Mouse (Mus musculus) induced T-regulatory cell, adult 2 months (primary cell): ENCODE measurements around the gene Gm10837.

Experiments used
- DNase-seq: peaks from one replicate; pipeline ENCODE4 v3.0.0-alpha.2; 2012; ENCODE audit warnings: low read depth

Gm10837 gene

GRCm38 (mm10) chr14:122479461-122480109 is 10.8 kb upstream of the Gm10837 start:
- no peak for DNase-seq

- no peak for DNase-seq
These were observed 10.0 kb upstream of the Gm10837 start for GRCm38 (mm10) chr14:122480355-122480754.

GRCm38 (mm10) chr14:122481181-122481580 is 9.2 kb upstream of the Gm10837 start:
- no peak for DNase-seq

DNA sequence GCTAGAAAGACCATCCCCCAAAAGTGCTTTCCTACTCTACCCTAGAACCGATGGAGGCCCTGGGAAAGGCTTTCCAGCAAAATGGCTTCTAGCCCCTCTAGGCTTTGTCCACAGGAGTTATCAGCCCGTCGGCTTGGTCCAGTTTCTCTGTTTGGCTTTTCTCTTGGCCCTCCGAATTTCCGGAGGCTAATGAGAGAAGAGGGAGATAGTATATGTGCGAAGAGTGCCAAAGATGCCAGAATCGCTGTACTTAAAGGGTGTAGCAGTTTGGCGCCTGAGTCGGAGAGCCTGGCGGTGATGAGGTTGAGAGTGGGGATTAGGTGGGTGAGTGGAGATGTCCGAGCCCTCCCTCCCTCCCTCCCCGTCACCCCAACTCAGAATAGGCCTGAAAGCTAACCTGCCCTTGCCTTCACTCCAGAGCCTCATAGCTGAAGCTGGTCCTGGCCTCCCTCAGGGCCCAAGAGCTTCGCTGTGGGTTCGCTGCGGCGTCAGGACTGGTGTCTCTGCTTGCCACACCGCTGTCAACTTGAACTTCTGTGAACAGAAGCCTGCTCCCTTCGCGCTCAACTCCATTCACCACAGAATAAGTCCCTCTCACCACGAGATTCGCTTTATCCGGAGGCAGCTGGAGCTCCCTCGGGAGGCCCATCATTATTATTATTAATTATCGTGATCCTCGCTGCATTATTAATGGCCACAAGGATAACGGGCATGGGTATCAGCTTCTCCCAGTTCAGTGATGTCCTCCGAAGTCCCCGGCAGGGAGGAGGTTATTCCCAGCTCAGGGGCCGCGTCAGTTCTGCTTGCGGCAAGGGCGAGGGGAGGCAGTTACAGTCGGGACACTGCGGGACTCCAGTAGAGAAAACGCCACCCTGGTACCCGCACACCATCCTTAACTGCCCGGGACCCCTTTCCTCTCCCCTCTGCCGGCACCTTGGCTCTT is 8.0 kb upstream of the Gm10837 start:
- peak; percentile 9 for DNase-seq

DNA sequence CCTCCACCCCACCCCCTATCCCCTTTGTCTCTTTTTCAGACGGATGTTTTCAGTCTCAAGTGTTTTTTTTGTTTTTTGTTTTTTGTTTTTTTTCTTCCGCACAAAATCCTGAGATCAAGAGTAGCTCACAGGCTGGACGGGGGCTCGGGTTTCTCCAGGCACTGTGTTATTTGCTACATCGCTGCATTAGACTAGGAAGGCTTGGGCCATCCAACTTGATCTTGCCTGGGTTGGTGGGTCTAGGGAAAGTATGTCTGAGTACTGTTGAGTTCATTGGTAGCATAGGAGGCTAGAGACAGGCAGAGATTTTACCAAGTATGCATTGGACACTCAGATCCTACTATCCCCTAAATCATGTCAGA is 7.4 kb upstream of the Gm10837 start:
- DNase-seq, result no peak

DNA sequence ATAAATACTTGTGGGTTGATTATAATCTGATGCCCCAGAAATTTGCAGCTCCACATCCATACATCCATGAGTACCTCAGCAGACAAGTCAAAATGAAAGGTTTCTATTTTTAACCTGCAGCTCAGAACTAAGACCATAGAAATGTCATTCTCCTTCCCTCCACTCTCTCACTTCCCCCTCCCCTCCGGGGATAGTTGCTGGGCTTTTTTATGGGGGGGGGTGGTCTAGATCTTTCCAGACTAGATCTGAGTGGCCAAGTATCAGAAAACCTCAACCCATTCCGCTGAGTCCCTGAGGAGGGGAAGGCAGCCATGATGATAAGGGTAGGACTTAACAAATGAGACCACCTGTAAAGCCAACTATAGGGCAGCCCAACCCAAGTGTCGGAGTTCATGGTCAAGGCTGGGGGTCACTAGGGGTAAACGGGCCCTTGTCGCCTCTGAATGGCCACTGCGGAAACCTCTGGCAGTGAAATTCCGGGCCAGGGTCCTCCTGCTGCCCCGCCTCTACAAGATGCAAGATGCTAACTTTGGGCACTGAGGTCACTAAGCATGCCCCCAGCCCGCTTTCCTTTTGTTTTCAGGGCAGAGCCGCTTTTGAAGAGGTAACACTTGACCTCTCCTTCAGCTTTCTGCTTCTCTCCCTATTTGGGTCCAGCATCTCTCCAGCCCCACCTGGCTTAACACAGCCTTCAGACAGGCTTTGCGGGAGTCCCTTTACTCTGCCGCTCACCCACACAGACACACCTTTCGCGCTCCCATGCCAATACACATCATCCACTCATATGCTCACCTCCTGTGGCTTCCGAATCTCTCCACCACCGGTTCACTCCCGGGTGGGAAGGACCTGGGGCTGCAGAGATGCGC is 6.6 kb upstream of the Gm10837 start:
- DNase-seq, result no peak

DNA sequence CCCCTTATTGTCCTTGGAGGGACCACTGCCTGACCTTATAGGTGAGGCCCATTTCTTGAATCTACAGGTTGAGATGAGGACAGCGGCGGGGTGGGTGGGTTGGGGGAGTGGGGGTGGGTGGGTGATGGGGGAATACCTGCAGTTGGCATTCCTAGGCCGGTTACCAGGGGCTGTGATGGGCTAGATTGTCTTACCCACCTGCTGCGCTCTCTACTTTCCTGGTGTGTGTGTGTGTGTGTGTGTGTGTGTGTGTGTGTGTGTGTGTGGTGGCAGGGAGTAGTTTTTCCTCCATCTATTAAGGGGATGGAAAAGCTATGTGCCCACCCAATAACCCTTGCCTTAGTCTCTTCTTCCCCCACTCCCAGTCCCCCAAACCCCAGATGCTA is 5.9 kb upstream of the Gm10837 start:
- no peak for DNase-seq

DNA sequence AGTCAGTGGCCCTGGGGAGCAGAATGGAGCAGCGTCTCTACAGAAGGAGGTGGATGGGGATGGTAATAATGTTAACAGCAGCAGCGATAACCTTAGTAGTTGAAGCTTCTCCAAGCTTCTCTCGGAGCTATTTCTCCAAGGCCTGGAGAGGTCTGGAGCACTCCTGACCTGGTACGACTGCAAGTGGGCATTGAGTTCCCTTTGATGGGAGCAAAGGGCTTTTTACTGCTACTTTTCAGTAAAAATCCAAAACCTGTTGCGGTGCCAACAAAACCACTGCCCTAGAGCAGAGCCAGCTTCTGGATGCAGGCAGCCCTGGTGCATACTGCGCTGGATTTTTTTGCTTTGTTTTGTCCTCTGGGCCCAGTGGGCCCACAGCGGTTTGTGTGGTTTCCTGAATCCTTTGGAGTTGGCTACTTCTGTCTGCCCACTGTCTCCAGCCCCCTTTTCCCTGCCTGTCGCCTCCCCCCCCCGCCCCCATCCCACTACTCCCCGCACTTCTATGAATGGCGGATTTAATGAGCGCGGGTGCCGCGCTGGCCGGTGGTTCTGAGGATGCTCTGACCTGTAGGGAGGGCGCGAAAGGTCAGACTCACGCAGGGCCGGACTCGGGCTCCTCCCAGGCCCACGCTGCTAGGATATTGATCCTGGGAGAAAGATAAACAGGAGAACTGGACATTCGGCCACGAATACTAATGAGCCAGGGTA is 5.4 kb upstream of the Gm10837 start:
- no peak for DNase-seq

DNA sequence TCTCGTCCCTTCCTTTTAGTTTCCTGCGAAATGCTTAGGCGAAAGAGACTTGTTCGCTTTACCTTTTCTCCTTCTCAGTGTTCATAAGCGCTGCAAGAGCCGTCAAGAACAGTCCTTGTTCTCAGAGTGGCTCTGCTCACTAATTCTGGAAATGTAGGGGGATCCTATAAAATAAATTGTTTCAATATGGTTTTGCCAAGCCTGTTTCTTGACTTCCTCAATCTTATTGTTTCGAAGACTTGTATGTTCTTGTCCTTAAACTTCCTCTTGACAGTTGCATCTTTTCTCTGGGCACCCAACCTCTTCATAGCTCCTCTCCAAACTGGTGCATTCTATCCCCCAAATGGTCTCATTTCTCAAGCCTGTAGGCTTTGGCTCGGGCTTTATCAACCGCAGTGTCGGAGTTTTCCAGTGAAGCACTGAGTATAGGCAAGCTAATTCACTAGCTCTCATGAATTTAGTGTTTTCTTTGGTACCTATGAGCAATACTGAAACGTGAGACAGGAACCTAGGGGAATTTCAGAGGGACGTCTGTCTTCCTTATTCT is 4.7 kb upstream of the Gm10837 start:
- DNase-seq, result peak; percentile 7

DNA sequence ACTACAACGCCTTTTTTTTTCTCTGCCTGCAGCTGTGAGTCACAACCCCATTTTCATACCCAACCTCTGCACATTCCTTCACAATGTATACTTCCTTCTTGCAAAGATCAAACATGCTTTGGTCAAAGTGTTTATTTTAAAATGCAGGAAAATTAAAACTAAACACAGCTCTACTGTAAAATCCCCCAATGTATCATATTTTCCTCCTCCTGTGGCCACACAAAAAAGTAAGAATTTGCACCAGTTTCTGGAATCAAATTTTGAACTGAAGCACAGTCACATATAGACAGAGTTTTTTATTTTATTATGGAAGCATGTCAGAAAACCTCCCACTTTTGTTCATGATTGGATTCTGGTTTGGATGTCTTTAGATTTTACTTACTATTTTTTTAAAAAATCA is 3.8 kb upstream of the Gm10837 start:
- peak; percentile 2 for DNase-seq

DNA sequence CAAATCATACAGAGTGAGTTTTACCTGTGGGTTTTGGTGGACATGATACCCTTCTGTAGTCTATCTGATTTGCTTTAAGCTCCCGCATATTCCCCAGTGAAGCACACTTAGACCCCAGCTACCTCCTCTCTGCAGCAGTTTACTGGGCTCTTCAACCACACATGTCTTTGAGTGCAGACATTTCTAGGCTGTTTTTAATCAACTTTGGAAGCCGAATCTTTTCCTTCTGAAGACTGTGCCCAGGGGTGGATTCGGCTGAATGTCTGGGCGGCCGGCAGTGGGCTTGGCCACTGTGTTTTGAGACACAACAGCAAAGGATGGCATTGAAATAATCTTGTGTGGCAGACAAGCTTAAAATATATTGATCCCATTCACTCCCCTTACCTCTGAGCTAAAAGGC is 3.0 kb upstream of the Gm10837 start:
- no peak for DNase-seq

GRCm38 (mm10) chr14:122489041-122489440 is 1.3 kb upstream of the Gm10837 start:
- peak; percentile 34 for DNase-seq

- DNase-seq, result peak; percentile 21
These were observed 536 bp upstream of the Gm10837 start for GRCm38 (mm10) chr14:122489686-122490414.

DNA sequence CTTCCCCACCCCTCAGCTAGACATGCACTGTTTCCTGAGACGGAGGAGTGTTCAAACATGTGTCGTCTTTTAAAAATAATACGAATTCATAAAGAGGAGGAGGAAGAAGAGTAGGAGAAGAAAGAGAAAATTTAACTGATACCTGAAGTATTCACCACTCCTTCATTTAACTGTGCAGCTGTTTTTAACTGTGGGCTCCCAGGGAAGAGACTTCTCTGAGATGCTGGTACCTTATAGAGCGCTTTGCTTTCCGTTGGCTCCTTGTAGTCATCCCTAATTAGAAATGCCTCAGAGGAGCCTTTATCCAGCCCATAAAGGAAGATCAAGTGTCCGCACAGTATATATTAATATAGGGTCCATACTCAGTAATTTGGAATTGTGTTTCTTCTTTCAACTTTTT is 1.1 kb downstream of the Gm10837 start:
- DNase-seq, result peak; percentile 1

GRCm38 (mm10) chr14:122492015-122492414 is 1.6 kb downstream of the Gm10837 start:
- DNase-seq, result no peak

DNA sequence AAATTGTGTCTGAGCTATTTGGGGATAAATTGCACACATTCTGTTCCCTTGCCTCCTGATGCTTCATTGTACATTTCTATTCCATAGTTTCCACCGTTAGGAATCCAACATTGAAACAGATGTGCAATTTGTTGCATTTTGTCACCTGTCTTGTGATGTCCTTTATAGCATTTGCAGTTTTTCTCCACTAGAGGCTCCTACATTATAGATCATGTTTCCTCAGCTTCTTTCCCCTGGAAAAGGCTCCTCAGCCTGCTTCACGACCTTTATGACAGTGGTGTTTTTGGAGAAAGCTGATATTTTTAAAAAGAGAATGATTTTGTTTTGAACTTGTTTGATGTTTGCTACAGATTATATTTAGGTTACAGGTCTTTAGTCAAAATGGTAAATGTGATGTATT is 18.7 kb downstream of the Gm10837 start:
- DNase-seq, result no peak

- DNase-seq, result no peak
These were observed 21.1 kb downstream of the Gm10837 start for GRCm38 (mm10) chr14:122511519-122511918.

DNA sequence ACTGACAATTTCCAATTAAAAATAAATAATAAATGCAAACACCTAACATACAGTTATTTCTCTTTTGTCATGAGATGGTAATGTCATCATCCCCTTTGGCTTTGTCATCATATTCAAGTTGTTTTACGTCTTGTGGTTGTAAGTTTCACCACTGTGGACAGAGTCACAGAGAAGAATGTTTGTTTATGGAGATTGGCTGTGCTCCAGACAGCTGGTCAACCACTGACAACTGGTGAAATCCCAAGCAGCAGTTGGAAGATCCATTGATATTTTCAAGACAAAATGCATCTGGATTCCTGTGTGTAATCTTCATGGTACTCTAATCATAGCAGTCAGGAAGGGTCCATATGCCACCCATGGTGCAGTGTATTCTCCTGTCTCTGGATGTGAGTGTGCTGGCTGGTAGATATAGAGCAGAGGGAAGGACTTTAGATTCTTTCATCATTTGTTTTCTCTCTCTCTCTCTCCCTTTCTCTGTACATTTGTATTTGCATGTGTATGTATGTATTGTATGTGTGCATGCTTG is 23.2 kb downstream of the Gm10837 start:
- no peak for DNase-seq

DNA sequence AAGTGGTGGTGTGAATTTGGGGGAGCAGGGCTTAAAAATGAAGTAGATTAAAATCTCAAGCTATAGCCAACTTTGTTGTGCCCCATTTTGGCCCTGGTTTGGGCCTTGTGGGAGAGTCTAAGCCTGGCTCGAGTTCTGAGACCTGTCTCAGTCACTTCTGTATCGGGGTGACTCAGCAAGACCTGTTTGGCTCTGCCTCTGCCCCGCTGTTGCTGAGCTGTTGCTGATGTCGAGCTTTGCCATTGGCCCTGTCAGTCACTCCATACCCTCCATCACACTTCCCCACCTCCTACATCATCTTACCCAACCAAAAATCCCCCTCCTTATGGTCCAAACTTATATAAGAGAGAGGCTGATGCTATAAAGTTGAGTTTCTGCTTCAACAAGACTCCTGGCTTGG is 38.1 kb downstream of the Gm10837 start:
- DNase-seq, result no peak
